Mouse (Mus musculus): ENCODE results near the gene Olfr1440. TPM values are rescaled to one million over a fixed set of nuclear protein-coding genes. Genes with fewer than 3 reads are reported as not detected.

The Olfr1440 gene
- polyA plus RNA-seq, 1 experiment: not detected

DNA sequence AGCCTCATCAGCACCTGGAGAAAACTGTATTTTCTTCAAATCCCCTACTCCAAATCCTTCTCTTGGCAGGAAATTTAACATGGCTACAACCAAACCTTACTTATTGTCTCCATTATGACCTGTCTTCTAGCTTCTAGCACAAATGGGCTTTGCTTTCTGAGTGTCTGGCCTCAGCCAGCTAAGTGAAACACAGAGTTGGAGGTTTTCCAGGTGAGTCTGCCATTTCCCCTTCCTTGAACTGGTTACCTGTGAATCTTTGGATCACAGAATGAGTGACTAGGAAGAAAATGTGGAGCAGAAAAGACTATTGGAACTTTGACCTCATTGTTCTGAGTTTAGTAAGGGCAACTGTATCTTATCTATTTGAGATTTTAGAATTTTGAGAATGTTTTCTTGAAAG is 30.3 kb downstream of the Olfr1440 start, which contains the start of gene Olfr1441:
TSS of gene Olfr1441 (plus strand) at position 73 of the 400 bp plus-strand sequence.
- Histone ChIP-seq H3K79me2 (ENCODE audit: control insufficient read depth, insufficient read depth) (no peaks in the 10 kb centered on the region), H3K27me3 (ENCODE audit: control insufficient read depth, insufficient read depth, insufficient read length) (no peaks in the 10 kb centered on the region), H3K4me3 (no peak within 1 kb of the TSS), H3K36me3 (ENCODE audit: control insufficient read depth, insufficient read depth) (no peaks in the 10 kb centered on the region), H3ac (ENCODE audit: control insufficient read depth, insufficient read length) (no peak within 1 kb of the TSS), H3K4me2 (ENCODE audit: low read depth) (no peak within 1 kb of the TSS)
- TF ChIP-seq POLR2A (IDR thresholded peaks at IDR 0.05; ENCODE audit: insufficient read length, low read depth): no peak
- no peak for TF ChIP-seq MAX (IDR thresholded peaks at IDR 0.05; ENCODE audit: low read depth)
- TF ChIP-seq MYOG (IDR thresholded peaks at IDR 0.05; ENCODE audit: control insufficient read depth in 1 of 3, insufficient read depth in 1 of 3, insufficient read length in 2 of 3, low read depth in 2 of 3): no peak
- no peak for TF ChIP-seq USF1 (IDR thresholded peaks at IDR 0.05; ENCODE audit: low read depth)
- no peak for TF ChIP-seq REST (IDR thresholded peaks at IDR 0.05; ENCODE audit: insufficient read depth, insufficient read length)
- no peak for TF ChIP-seq E2F4 (IDR thresholded peaks at IDR 0.05; ENCODE audit: insufficient read depth)
- TF ChIP-seq TCF12 (IDR thresholded peaks at IDR 0.05; ENCODE audit: insufficient read depth, poor library complexity, severe bottlenecking): no peak
- TF ChIP-seq POLR2AphosphoS2 (IDR thresholded peaks at IDR 0.05; ENCODE audit: insufficient read length, low read depth): no peak

DNA sequence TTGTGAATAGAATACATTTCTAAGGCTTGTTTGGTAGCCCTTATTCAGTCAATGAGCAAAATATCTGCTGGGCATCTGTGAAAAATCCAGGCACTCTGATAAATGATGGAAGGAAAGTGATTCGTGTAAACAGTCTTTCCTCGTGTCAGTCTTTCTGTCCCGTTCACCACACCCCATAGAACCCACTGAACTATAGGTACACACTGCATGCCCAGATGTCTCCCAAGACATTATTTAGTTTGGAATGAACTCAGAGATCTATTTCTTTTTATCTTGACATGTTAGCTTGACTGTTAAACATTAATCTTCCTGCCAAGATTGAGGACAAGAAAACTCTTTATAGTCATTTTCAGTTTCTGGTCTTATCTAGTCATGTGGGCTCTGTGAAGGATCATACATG is 31.2 kb downstream of the Olfr1440 start:
- Histone ChIP-seq H3ac (ENCODE audit: control insufficient read depth, insufficient read length) (no peak overlapping the region), H3K27me3 (ENCODE audit: control insufficient read depth, insufficient read depth, insufficient read length) (no peaks in the 10 kb centered on the region), H3K36me3 (ENCODE audit: control insufficient read depth, insufficient read depth) (no peaks in the 10 kb centered on the region), H3K79me2 (ENCODE audit: control insufficient read depth, insufficient read depth) (no peaks in the 10 kb centered on the region), H3K4me2 (ENCODE audit: low read depth) (no peak overlapping the region), H3K4me3 (no peak overlapping the region)
- TF ChIP-seq REST (IDR thresholded peaks at IDR 0.05; ENCODE audit: insufficient read depth, insufficient read length) (no peak), MYOG (IDR thresholded peaks at IDR 0.05; ENCODE audit: control insufficient read depth in 1 of 3, insufficient read depth in 1 of 3, insufficient read length in 2 of 3, low read depth in 2 of 3) (no peak), TCF3 (IDR thresholded peaks at IDR 0.05; ENCODE audit: insufficient read length, low read depth) (no peak), POLR2AphosphoS2 (IDR thresholded peaks at IDR 0.05; ENCODE audit: insufficient read length, low read depth) (no peak), SRF (IDR thresholded peaks at IDR 0.05; ENCODE audit: control insufficient read depth, insufficient read length, low read depth) (no peak), MAX (IDR thresholded peaks at IDR 0.05; ENCODE audit: low read depth) (no peak), USF1 (IDR thresholded peaks at IDR 0.05; ENCODE audit: low read depth) (no peak), CEBPB (IDR thresholded peaks at IDR 0.05; ENCODE audit: insufficient read depth, poor library complexity, severe bottlenecking) (no peak), POLR2A (IDR thresholded peaks at IDR 0.05; ENCODE audit: insufficient read length, low read depth) (no peak), TCF12 (IDR thresholded peaks at IDR 0.05; ENCODE audit: insufficient read depth, poor library complexity, severe bottlenecking) (no peak), E2F4 (IDR thresholded peaks at IDR 0.05; ENCODE audit: insufficient read depth) (no peak), MYOD1 (IDR thresholded peaks at IDR 0.05; ENCODE audit: control insufficient read depth in 1 of 3, insufficient read length in 2 of 3, low read depth in 2 of 3) (no peak)

DNA sequence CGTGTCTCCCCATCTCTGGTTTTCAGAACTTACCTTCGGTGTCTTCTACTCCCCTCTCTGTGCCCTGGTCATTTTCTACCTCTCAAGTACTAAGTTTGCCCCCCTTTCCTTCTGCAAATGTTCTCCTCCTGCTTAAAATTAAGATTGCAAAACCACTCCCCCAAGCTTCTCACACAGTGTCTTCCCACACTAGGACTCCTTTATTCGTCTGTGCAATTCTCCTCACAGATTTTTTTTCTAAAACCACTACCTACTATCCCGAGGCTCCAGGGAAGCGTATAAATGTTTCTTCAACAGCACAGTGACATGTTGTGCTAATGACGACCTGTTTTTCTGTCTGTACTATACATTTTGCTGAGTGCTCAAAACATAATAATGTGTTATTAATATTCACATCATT is 33.5 kb downstream of the Olfr1440 start:
- H3K79me2 ChIP-seq (ENCODE audit: control insufficient read depth, insufficient read depth): no peaks in the 10 kb centered on the region
- H3K36me3 ChIP-seq (ENCODE audit: control insufficient read depth, insufficient read depth): no peaks in the 10 kb centered on the region
- no peak overlapping the region for H3ac ChIP-seq (ENCODE audit: control insufficient read depth, insufficient read length)
- no peak overlapping the region for H3K4me2 ChIP-seq (ENCODE audit: low read depth)
- no peak overlapping the region for H3K4me3 ChIP-seq
- no peaks in the 10 kb centered on the region for H3K27me3 ChIP-seq (ENCODE audit: control insufficient read depth, insufficient read depth, insufficient read length)
- TF ChIP-seq CEBPB (IDR thresholded peaks at IDR 0.05; ENCODE audit: insufficient read depth, poor library complexity, severe bottlenecking): no peak
- TF ChIP-seq POLR2AphosphoS2 (IDR thresholded peaks at IDR 0.05; ENCODE audit: insufficient read length, low read depth): no peak
- TF ChIP-seq REST (IDR thresholded peaks at IDR 0.05; ENCODE audit: insufficient read depth, insufficient read length): no peak
- no peak for TF ChIP-seq SRF (IDR thresholded peaks at IDR 0.05; ENCODE audit: control insufficient read depth, insufficient read length, low read depth)
- no peak for TF ChIP-seq MYOG (IDR thresholded peaks at IDR 0.05; ENCODE audit: control insufficient read depth in 1 of 3, insufficient read depth in 1 of 3, insufficient read length in 2 of 3, low read depth in 2 of 3)
- no peak for TF ChIP-seq TCF3 (IDR thresholded peaks at IDR 0.05; ENCODE audit: insufficient read length, low read depth)
- TF ChIP-seq MYOD1 (IDR thresholded peaks at IDR 0.05; ENCODE audit: control insufficient read depth in 1 of 3, insufficient read length in 2 of 3, low read depth in 2 of 3): no peak
- no peak for TF ChIP-seq MAX (IDR thresholded peaks at IDR 0.05; ENCODE audit: low read depth)
- TF ChIP-seq E2F4 (IDR thresholded peaks at IDR 0.05; ENCODE audit: insufficient read depth): no peak
- TF ChIP-seq TCF12 (IDR thresholded peaks at IDR 0.05; ENCODE audit: insufficient read depth, poor library complexity, severe bottlenecking): no peak
- TF ChIP-seq USF1 (IDR thresholded peaks at IDR 0.05; ENCODE audit: low read depth): no peak
- TF ChIP-seq POLR2A (IDR thresholded peaks at IDR 0.05; ENCODE audit: insufficient read length, low read depth): no peak

DNA sequence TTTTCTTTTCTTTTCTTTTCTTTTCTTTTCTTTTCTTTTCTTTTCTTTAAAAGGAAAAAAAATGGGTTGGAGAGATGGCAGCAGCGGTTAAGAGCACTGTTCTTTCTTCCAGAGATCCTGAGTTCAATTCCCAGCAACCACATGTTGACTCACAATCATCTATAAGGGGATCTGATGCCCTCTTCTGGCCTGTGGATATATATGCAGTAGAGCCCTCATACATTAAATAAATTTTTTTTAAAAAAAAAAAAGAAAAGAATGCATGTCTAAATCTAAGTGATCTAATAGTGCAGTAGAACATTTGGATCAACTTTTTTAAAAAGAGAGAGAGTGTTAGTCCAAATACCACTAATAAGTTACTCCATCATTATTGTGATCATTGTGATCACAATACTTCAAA is 34.6 kb downstream of the Olfr1440 start:
- H3K4me2 ChIP-seq (ENCODE audit: low read depth): no peak overlapping the region

More for the DNA sequence above, 34.6 kb downstream of the Olfr1440 start:
- H3ac ChIP-seq (ENCODE audit: control insufficient read depth, insufficient read length): no peak overlapping the region
- no peaks in the 10 kb centered on the region for H3K27me3 ChIP-seq (ENCODE audit: control insufficient read depth, insufficient read depth, insufficient read length)
- TF ChIP-seq TCF12 (IDR thresholded peaks at IDR 0.05; ENCODE audit: insufficient read depth, poor library complexity, severe bottlenecking) (no peak), POLR2A (IDR thresholded peaks at IDR 0.05; ENCODE audit: insufficient read length, low read depth) (no peak), MYOD1 (IDR thresholded peaks at IDR 0.05; ENCODE audit: control insufficient read depth in 1 of 3, insufficient read length in 2 of 3, low read depth in 2 of 3) (no peak), USF1 (IDR thresholded peaks at IDR 0.05; ENCODE audit: low read depth) (no peak), POLR2AphosphoS2 (IDR thresholded peaks at IDR 0.05; ENCODE audit: insufficient read length, low read depth) (no peak), SRF (IDR thresholded peaks at IDR 0.05; ENCODE audit: control insufficient read depth, insufficient read length, low read depth) (no peak), REST (IDR thresholded peaks at IDR 0.05; ENCODE audit: insufficient read depth, insufficient read length) (no peak), CEBPB (IDR thresholded peaks at IDR 0.05; ENCODE audit: insufficient read depth, poor library complexity, severe bottlenecking) (no peak), TCF3 (IDR thresholded peaks at IDR 0.05; ENCODE audit: insufficient read length, low read depth) (no peak), E2F4 (IDR thresholded peaks at IDR 0.05; ENCODE audit: insufficient read depth) (no peak), MAX (IDR thresholded peaks at IDR 0.05; ENCODE audit: low read depth) (no peak), MYOG (IDR thresholded peaks at IDR 0.05; ENCODE audit: control insufficient read depth in 1 of 3, insufficient read depth in 1 of 3, insufficient read length in 2 of 3, low read depth in 2 of 3) (no peak)
- no peak overlapping the region for H3K4me3 ChIP-seq
- H3K36me3 ChIP-seq (ENCODE audit: control insufficient read depth, insufficient read depth): no peaks in the 10 kb centered on the region
- H3K79me2 ChIP-seq (ENCODE audit: control insufficient read depth, insufficient read depth): no peaks in the 10 kb centered on the region

All from myocyte (in vitro differentiated cells).